Mouse (Mus musculus) liver, embryonic 11.5 days (tissue): Measurements from ENCODE around the gene Gm49355. TPM values are rescaled to one million over a fixed set of nuclear protein-coding genes. Genes with fewer than 3 reads are reported as not detected.

ENCODE experiments used
- ATAC-seq: fragments of 200-750 bp; cut with Nextera tagmentation; replicated peaks from 2 replicates; pipeline ENCODE4 v1.8.0; 2017; ENCODE audit warnings: moderate number of reproducible peaks, mild to moderate bottlenecking, moderate TSS enrichment, moderate library complexity; ENCODE audit not compliant: low FRiP score
- DNase-seq: peaks from one replicate; pipeline ENCODE4 v3.0.0-alpha.2; 2017; ENCODE audit warnings: low spot score
- H3K27ac ChIP-seq: fragments of 300-500 bp; sonication (generic); 2 replicates; pipeline ENCODE4 v1.5.1; 2014; ENCODE audit warnings: mild to moderate bottlenecking, low read depth, low read length, control low read depth
- H3K27me3 ChIP-seq: fragments of 300-500 bp; sonication (generic); replicated peaks from 2 replicates; pipeline ENCODE4 v1.6.1; 2014; ENCODE audit warnings: low read length, mixed read lengths; ENCODE audit not compliant: control insufficient read depth, insufficient read depth
- H3K36me3 ChIP-seq: fragments of 300-500 bp; sonication (generic); 2 replicates; pipeline ENCODE4 v1.6.1; 2014; ENCODE audit warnings: mild to moderate bottlenecking, low read length, moderate library complexity, mixed read lengths; ENCODE audit not compliant: control insufficient read depth, insufficient read depth
- H3K4me1 ChIP-seq: fragments of 300-500 bp; sonication (generic); replicated peaks from 2 replicates; pipeline ENCODE4 v1.6.1; 2014; ENCODE audit warnings: low read length, mixed read lengths; ENCODE audit not compliant: control insufficient read depth, insufficient read depth
- H3K4me2 ChIP-seq: fragments of 300-500 bp; sonication (generic); 2 replicates; pipeline ENCODE4 v1.6.1; 2014; ENCODE audit warnings: mild to moderate bottlenecking, control low read depth, moderate library complexity
- H3K4me3 ChIP-seq: fragments of 300-500 bp; sonication (generic); 2 replicates; pipeline ENCODE4 v1.5.1; 2014; ENCODE audit warnings: low read depth, low read length, control low read depth
- H3K9ac ChIP-seq: fragments of 300-500 bp; sonication (generic); 2 replicates; pipeline ENCODE4 v1.6.1; 2014; ENCODE audit warnings: low read depth, low read length, control low read depth
- H3K9me3 ChIP-seq: fragments of 300-500 bp; sonication (generic); 2 replicates; pipeline ENCODE4 v1.6.1; 2016; ENCODE audit warnings: low read length, inconsistent platforms, mixed read lengths; ENCODE audit not compliant: control insufficient read depth
- WGBS: fragments of 180-500 bp; shearing (Covaris S2); extraction: QIAGEN DNeasy Blood & Tissue Kit; methylation state at CpG from one replicate; pipeline ENCODE4 v1.1.7; 2014; 5-methylcytosine and 5-hydroxymethylcytosine counted together
- polyA plus RNA-seq: library from polyadenylated mRNA; unstranded; fragments of >200 nt; fragmentation: Nextera tagmentation; extraction: Ambion mirVana; gene quantifications from 2 replicates; pipeline ENCODE4 v1.2.1, GENCODE M21; 2014

The Gm49355 gene
- polyA plus RNA-seq, 1 experiment from 2014 or later = 0.29 TPM

DNA sequence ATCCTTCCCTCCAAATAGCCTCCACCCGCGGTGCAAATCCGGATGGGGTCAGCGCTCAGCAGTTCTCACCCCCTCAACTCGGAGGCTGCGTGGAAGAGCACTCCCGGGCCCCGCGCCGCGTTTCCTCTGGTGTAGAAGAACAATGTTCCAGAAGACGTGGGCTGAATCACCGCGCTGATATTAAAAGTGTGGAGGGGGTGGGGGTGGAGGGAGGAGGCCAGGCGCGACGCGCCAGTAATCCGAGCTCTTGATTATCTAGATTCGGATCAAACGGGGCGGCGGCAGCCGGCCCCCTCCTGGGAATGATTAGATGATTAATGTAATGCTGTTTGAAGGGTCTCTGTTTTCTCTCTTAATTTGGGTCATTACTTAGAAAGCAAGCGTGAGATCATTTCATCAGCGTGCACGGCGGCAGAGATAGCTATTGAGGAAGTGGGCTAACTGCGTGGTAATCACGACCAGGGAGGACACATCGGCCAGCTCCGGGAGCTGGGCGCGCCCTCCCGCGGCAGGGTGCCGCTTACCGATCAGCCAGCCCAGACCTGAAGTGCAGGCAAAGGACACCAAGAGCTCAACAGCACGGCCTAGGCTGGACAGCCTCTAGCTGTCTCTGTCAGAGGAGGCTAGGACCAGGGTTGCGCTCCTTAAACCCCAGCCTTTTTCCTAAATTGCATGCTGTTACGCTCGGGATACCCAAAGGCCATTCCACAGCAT, 57.5 kb downstream of the Gm49355 start:
- Histone ChIP-seq H3K4me1 (no peaks in the 10 kb centered on the region), H3K36me3 (no peaks in the 10 kb centered on the region), H3K9ac (no peak overlapping the region), H3K27ac (no peak overlapping the region), H3K27me3 (peaks cover 95% of the 10 kb centered on the region), H3K4me2 (no peak overlapping the region), H3K9me3 (no peaks in the 10 kb centered on the region), H3K4me3 (no peak overlapping the region)
- WGBS = under 1% methylated on average over 42 of the region's 42 CpGs
- no peak for ATAC-seq
- peak; percentile 34 for DNase-seq

DNA sequence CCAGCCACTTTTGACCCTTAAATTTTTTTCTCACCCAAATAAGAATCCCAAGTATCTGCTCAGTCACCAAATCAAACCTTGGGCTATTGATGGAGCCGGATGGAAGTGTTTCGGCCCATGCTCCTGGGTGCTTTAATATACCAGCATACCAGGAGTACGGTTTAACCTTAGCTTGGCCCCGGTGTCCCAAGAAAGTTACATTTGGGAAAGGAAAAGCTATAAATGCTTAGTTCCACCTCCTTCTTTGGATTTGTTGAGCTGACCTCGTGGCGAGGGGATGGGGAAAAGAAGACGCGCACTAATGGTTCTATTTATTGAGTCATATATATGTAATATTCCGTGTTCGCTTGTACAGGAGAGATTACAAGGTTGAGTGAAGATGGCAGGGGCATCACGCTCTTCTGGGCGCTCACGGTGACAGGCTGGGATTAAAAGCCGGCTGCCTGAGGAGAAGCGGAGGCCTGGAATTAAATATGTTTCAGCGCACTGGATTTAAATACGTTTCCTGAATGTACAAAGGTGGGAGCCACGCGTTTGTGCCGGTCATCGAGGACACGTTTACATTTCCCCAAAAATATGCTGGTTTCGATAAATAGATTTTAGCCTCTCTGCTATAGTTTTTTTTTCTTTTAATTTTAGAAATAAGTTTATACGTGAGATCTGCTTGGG, 58.1 kb downstream of the Gm49355 start:
- DNase-seq (no peak), ATAC-seq (no peak)
- no peaks in the 10 kb centered on the region for H3K4me1 ChIP-seq
- no peak overlapping the region for H3K4me3 ChIP-seq
- H3K9ac ChIP-seq = no peak overlapping the region
- 6% methylated on average over 24 of the region's 24 CpGs for WGBS
- H3K4me2 ChIP-seq = no peak overlapping the region
- H3K9me3 ChIP-seq = no peaks in the 10 kb centered on the region
- H3K27ac ChIP-seq = no peak overlapping the region
- peaks cover 96% of the 10 kb centered on the region for H3K27me3 ChIP-seq
- no peaks in the 10 kb centered on the region for H3K36me3 ChIP-seq

DNA sequence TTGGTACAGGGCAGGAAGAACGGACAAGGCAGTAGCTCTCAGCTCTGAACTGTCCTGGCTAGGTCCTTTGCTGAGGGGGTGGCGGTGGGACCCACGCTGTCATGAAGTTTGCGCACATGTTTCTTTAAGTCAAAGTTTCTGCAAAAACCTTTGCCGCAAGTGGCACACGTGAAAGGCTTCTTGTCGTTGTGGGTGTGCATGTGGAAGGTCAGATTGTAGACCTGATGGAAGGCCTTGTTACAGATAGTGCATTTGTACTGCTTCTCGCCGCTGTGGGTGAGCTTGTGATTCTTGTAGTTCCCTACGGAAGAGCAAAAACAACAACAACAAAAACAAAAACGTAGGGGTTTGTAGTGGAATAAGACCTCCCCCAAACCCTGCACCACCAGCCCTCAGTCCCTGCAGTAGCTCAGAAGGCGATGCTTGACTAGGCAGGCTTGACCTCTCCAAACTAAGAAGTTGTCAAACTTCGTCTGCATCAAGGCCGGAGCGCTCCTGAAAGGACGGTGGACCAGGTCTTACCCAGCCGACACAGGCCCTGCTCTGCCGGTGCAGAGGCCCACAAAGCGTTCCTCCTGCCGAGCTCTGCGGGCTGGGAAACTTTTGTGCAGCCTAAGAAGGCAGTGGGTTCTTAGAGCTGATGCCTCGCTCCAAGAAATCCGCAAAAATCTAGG, 58.8 kb downstream of the Gm49355 start:
- ATAC-seq (no peak), DNase-seq (no peak)
- Histone ChIP-seq H3K27ac (no peak overlapping the region), H3K4me1 (no peaks in the 10 kb centered on the region), H3K9me3 (no peaks in the 10 kb centered on the region), H3K4me3 (no peak overlapping the region), H3K4me2 (no peak overlapping the region), H3K27me3 (peaks cover 97% of the 10 kb centered on the region), H3K36me3 (no peaks in the 10 kb centered on the region), H3K9ac (no peak overlapping the region)
- WGBS = 1% methylated on average over 23 of the region's 23 CpGs

DNA sequence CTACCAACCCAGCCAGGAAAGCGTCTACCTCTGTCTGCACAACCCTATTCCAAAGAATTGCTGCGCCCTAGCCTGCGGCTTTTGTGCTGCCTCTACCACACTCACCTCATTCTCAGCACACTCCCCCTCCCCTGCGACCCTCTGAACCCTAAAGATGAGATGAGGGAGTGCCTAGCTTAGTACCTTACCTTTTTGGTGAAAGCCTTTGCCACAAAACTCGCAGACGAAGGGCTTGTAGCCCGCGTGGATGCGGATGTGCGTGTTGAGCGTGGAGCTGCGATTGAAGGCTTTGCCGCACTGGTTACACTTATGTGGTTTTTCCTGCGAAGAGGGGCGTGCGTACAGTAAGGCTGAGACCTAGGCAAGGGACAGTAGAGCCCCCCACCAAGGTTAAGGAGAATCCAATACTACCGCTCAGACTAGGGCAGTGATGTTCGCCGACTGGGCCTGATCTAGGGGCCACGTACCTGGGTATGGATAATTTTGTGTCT, 59.7 kb downstream of the Gm49355 start:
- Histone ChIP-seq H3K27me3 (peaks cover 98% of the 10 kb centered on the region), H3K36me3 (no peaks in the 10 kb centered on the region), H3K9me3 (no peaks in the 10 kb centered on the region), H3K4me3 (no peak overlapping the region), H3K4me2 (no peak overlapping the region), H3K4me1 (no peaks in the 10 kb centered on the region), H3K27ac (no peak overlapping the region), H3K9ac (no peak overlapping the region)
- 6% methylated on average over 20 of the region's 20 CpGs for WGBS
- no peak for DNase-seq
- no peak for ATAC-seq

DNA sequence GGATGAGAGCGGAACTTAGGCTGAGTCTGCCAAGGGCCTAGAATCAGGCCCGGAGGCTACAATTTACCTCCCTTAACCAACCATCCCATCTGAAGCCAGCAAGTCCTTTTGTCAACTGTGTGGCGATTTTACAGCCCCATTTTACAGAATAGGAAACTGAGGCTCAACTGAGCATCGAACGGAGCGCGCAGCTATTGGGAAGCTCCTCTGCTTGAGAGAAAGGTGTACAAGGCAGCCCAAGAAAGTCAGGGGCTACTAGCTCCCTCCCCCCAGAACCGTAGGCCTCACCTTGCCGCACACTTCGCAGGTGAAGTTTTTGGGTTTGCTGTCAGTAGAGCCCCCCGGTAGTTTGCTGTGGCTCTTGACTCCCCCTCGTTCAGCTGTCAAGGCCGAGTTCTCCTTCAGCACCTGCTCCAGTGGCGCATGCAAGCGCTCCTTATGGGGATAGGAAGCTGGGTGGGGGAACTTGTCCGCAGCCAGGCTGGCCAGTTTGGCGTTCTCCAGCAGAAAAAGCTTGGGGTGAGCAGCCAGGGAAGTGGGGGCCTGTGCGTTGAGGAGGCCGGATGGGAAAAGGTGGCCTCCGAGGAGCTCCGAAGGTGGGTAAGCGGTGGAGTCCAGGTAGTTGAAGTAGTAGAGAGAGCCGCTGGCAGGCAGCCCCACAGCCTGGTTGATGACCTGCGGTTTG, 60.4 kb downstream of the Gm49355 start:
- WGBS = 4% methylated on average over 24 of the region's 24 CpGs
- Histone ChIP-seq H3K27me3 (peaks cover 100% of the 10 kb centered on the region), H3K9me3 (no peaks in the 10 kb centered on the region), H3K4me1 (no peaks in the 10 kb centered on the region), H3K36me3 (no peaks in the 10 kb centered on the region), H3K4me3 (no peak overlapping the region), H3K9ac (no peak overlapping the region), H3K27ac (no peak overlapping the region), H3K4me2 (no peak overlapping the region)
- peak; percentile 33 for DNase-seq
- no peak for ATAC-seq

DNA sequence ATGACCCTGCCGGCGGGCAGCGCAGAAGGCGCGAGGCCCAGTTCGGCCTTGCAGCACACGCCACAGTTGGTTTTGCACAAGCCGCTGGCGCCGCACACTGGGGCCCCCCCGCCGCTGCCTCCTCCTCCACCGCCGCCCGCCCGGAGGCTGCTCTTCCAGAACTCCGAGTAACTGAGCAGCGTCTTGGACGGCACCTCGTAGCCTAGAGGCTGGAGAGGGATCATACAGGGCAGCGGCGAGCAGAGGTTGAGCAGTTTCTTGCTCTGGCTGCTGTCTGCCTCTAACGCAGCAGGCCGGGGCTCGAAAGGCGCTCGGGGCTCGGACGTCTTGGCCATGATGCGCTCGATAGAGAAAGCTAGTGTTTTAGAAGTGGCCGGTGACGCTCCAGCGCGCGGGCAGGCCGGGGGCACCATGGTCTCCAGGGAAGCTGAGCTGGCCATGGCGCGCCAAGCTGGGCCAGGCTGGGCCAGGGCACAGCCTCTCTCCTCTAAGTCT, 61.0 kb downstream of the Gm49355 start:
- ATAC-seq (no peak), DNase-seq (peak; percentile 37)
- under 1% methylated on average over 39 of the region's 39 CpGs for WGBS
- no peaks in the 10 kb centered on the region for H3K36me3 ChIP-seq
- H3K27me3 ChIP-seq = peaks cover 100% of the 10 kb centered on the region
- no peak overlapping the region for H3K4me2 ChIP-seq
- H3K9me3 ChIP-seq = no peaks in the 10 kb centered on the region
- H3K9ac ChIP-seq = no peak overlapping the region
- no peak overlapping the region for H3K27ac ChIP-seq
- H3K4me3 ChIP-seq = no peak overlapping the region
- no peaks in the 10 kb centered on the region for H3K4me1 ChIP-seq

DNA sequence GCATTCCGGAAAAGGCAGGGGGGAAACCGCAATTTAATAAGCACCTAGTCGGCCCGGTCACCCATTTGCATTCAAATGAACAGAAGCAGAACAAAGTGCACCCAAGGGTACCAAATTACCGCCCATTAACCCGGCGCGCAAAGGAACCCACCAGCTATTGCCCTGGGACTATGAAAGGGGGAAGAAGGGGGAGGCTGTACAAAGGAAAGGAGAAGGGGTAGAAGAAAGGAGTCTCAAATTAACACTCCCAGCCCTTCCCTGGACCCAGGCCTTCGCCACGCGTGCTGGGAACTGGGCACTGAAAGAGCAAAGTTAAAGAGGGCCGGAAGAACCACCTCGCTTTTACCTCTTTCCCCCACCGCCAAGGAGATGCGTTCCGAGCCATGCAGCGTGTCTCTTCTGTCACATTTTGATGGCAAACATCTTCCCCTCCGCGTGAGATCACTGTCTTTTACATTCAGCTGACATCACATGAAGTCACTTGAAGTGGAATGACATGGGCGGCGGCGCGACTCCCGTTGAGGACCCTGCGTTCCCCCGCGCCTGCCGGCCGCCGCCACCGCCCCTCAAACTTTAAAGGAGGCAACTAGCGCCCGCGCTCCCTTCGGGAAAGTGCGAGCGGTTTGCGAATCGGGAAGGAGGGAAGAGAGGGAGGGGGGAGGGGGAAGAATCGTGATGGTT, 61.6 kb downstream of the Gm49355 start:
- Histone ChIP-seq H3K4me3 (no peak overlapping the region), H3K4me2 (no peak overlapping the region), H3K36me3 (no peaks in the 10 kb centered on the region), H3K27ac (no peak overlapping the region), H3K4me1 (no peaks in the 10 kb centered on the region), H3K27me3 (peaks cover 100% of the 10 kb centered on the region), H3K9ac (no peak overlapping the region), H3K9me3 (no peaks in the 10 kb centered on the region)
- WGBS = under 1% methylated on average over 40 of the region's 40 CpGs
- DNase-seq = peak; percentile 34
- ATAC-seq = no peak
